In the genomic region with DNA sequence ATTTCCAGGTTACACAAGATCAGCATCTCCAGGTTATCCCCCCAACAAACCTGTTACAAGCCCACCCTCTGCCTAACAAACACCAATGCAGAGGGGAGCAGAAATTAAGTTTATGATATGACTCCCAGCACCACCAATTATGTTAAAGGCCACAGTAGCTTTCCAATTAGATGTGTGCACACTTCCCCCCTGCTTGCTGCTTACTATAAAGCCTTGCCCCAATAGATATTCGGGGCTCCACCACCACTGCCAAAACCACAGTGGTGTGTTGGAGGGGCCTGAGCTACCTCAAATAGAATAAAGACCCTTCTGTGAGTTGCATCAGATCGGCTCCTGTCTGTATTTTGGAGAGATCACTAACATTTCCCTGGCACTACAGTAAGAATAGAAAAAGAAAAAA, we compare ENCODE assay signal across 31 mouse cellular contexts.
"Had no signal": no experiment of that assay in that cellular context is flagged by ENCODE, and none has a peak within 500 bp of the region (broad histone marks: within the 10 kb centered on the region; RNA-seq: fewer than 3 reads in every experiment).

No protein-coding gene starts in this region.

- H3K9ac ChIP-seq: heart, embryonic 12.5 days; heart, embryonic 13.5 days; heart, embryonic 15.5 days; hindbrain, embryonic 12.5 days; hindbrain, embryonic 13.5 days; hindbrain, embryonic 14.5 days; hindbrain, embryonic 15.5 days; intestine, embryonic 15.5 days; kidney, embryonic 15.5 days had no signal

- H3K36me3 ChIP-seq: heart, embryonic 10.5 days; heart, embryonic 12.5 days; heart, embryonic 13.5 days; heart, embryonic 15.5 days; hindbrain, embryonic 10.5 days; hindbrain, embryonic 12.5 days; hindbrain, embryonic 13.5 days; hindbrain, embryonic 15.5 days; intestine, embryonic 15.5 days; kidney, embryonic 15.5 days had no signal

- H3K4me3 ChIP-seq: heart, embryonic 10.5 days; heart, embryonic 12.5 days; heart, embryonic 13.5 days; heart, embryonic 15.5 days; hindbrain, embryonic 10.5 days; hindbrain, embryonic 12.5 days; hindbrain, embryonic 13.5 days; hindbrain, embryonic 15.5 days; intestine, embryonic 15.5 days; kidney, embryonic 15.5 days; layer of hippocampus, adult 2 months; left cerebral cortex, adult 2 months had no signal

- H3K27ac ChIP-seq: heart, embryonic 10.5 days; heart, embryonic 13.5 days; heart, embryonic 15.5 days; hindbrain, embryonic 10.5 days; hindbrain, embryonic 12.5 days; hindbrain, embryonic 13.5 days; hindbrain, embryonic 14.5 days; hindbrain, embryonic 15.5 days; hindbrain, postnatal 0 days; intestine, embryonic 15.5 days; kidney, embryonic 15.5 days; kidney, postnatal 0 days; layer of hippocampus, adult 2 months; left cerebral cortex, adult 2 months had no signal

- H3K9me3 ChIP-seq: heart, embryonic 10.5 days; heart, embryonic 12.5 days; heart, embryonic 13.5 days; heart, embryonic 15.5 days; hindbrain, embryonic 10.5 days; hindbrain, embryonic 12.5 days; hindbrain, embryonic 13.5 days; hindbrain, embryonic 15.5 days; intestine, embryonic 15.5 days; kidney, embryonic 15.5 days had no signal

- H3K27me3 ChIP-seq: heart, embryonic 12.5 days; heart, embryonic 13.5 days; heart, embryonic 15.5 days; hindbrain, embryonic 12.5 days; hindbrain, embryonic 13.5 days; hindbrain, embryonic 15.5 days; intestine, embryonic 15.5 days; kidney, embryonic 15.5 days had no signal

- H3K4me1 ChIP-seq: heart, embryonic 10.5 days; heart, embryonic 12.5 days; heart, embryonic 15.5 days; hindbrain, embryonic 12.5 days; hindbrain, embryonic 13.5 days; hindbrain, embryonic 15.5 days; intestine, embryonic 15.5 days had no signal

- DNase-seq: heart, postnatal 10 days; heart, postnatal 14 days; heart, postnatal 36 days; heart, postnatal 4 days; kidney, adult 11 months; kidney, adult 18-20 months; kidney, adult 2 months; kidney, adult 8-10 months; kidney, adult 9 months; kidney, postnatal 10 days; kidney, postnatal 14 days; kidney, postnatal 25 days; kidney, postnatal 36 days; kidney, postnatal 4 days; layer of hippocampus, adult 9-11 months; layer of hippocampus, postnatal 36 days had no signal
